Mouse (Mus musculus): ENCODE data around the gene Hpd. TPM values are rescaled to one million over a fixed set of nuclear protein-coding genes. Genes with fewer than 3 reads are reported as not detected.
A peak's percentile ranks its signal among the peaks of the same experiment; 100 is the strongest.

Gene Hpd
- total and polyA plus RNA-seq, 3 experiments = 0.20 TPM; not detected in 2

GRCm38 (mm10) chr5:123149451-123150400 lies 32.8 kb downstream of the Hpd start:
- peaks cover 57 to 80% of the 10 kb centered on the region in 2 experiments for H3K36me3 ChIP-seq (replicated peaks in 1 of 2; ENCODE audit: control insufficient read depth in 1 of 2, insufficient read depth in 1 of 2, low read length in 1 of 2)

DNA sequence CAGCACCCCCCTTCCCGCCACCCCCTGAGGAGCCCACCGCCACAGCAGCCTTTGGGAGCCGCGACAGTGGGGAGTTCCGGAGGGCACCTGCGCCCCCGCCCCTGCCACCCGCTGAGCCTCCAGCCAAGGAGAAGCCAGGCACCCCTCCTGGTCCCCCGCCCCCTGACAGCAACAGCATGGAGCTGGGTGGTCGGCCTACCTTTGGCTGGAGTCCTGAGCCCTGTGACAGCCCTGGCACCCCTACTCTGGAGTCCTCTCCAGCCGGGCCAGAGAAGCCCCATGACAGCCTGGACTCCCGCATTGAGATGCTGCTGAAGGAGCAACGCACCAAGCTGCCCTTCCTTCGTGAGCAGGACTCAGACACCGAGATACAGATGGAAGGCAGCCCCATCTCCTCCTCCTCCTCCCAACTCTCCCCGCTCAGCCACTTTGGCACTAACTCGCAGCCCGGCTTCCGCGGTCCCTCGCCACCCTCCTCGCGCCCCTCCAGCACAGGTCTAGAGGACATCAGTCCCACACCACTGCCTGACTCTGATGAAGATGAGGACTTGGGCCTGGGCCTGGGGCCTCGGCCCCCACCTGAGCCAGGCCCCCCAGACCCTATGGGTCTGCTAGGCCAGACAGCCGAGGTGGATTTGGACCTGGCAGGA lies 34.3 kb downstream of the Hpd start:
- Histone ChIP-seq H3K79me2 (replicated peaks; ENCODE audit: control insufficient read depth, extremely low read depth, insufficient read depth, poor library complexity, severe bottlenecking) (peaks cover 61% of the 10 kb centered on the region), H3K36me3 (replicated peaks in 1 of 2; ENCODE audit: control insufficient read depth in 1 of 2, insufficient read depth in 1 of 2, low read length in 1 of 2) (peaks cover 47 to 74% of the 10 kb centered on the region in 2 experiments), H3K4me3 (replicated peaks in 1 of 3; ENCODE audit: low read depth in 2 of 3, low read length in 2 of 3, poor library complexity in 1 of 3) (no peak overlapping the region), H3K4me1 (ENCODE audit: control insufficient read depth in 1 of 2, insufficient read depth in 2 of 2) (peaks cover 9 to 67% of the 10 kb centered on the region in 2 experiments), H3K9ac (ENCODE audit: insufficient read depth, low read depth) (no peak overlapping the region), H3K27ac (ENCODE audit: insufficient read depth, low read depth) (no peak overlapping the region), H3K27me3 (replicated peaks) (no peaks in the 10 kb centered on the region), H3K9me3 (replicated peaks; ENCODE audit: low read length) (no peaks in the 10 kb centered on the region), H3K4me2 (ENCODE audit: insufficient read depth, low read depth, poor library complexity, severe bottlenecking) (no peak overlapping the region)
- DNase-seq (ENCODE audit: extremely low read depth) = no peak
- in situ Hi-C loops (cut with MboI; ENCODE audit: low pct_ligation_motif_present, low pct_unique_long_range_greater_than_20kb, low sequenced_read_pairs) = no loop called here
- dilution Hi-C loops (cut with MboI; ENCODE audit: extremely low pct_ligation_motif_present, extremely low pct_unique_long_range_greater_than_20kb, low sequenced_read_pairs) = no loop called here
- TF ChIP-seq CHD1 (IDR thresholded peaks at IDR 0.05; ENCODE audit: low read depth, low read length) = no peak
- no peak for TF ChIP-seq NELFE (IDR thresholded peaks at IDR 0.05; ENCODE audit: low read depth, low read length)
- no peak for TF ChIP-seq CTCF (conservative IDR thresholded peaks at IDR 0.05 in 1 of 2, IDR thresholded peaks at IDR 0.05 in 1 of 2; ENCODE audit: low read depth in 2 of 2, low read length in 2 of 2)
- no peak for TF ChIP-seq PAX5 (IDR thresholded peaks at IDR 0.05; ENCODE audit: low read length)
- no peak for TF ChIP-seq ZMIZ1 (IDR thresholded peaks at IDR 0.05; ENCODE audit: low read depth, low read length)
- no peak for TF ChIP-seq E2F4 (IDR thresholded peaks at IDR 0.05; ENCODE audit: insufficient replicate concordance, low read depth, low read length)
- no peak for TF ChIP-seq MAX (IDR thresholded peaks at IDR 0.05; ENCODE audit: low read length)
- TF ChIP-seq HCFC1 (IDR thresholded peaks at IDR 0.05; ENCODE audit: low read depth, low read length) = no peak

More at GRCm38 (mm10) chr5:123149451-123150400, 32.8 kb downstream of the Hpd start:
- TF ChIP-seq KAT2A (IDR thresholded peaks at IDR 0.05; ENCODE audit: insufficient replicate concordance, low read length) = no peak
- TF ChIP-seq EP300 (IDR thresholded peaks at IDR 0.05; ENCODE audit: low read length) = no peak
- no peak for TF ChIP-seq TBP (conservative IDR thresholded peaks at IDR 0.05; ENCODE audit: low read depth, low read length)
- peak; percentile 25; the same call in 1 of the 2 replicates for TF ChIP-seq TCF12 (IDR thresholded peaks at IDR 0.05; ENCODE audit: low read depth, low read length)
- no peak for TF ChIP-seq MAFK (IDR thresholded peaks at IDR 0.05; ENCODE audit: insufficient replicate concordance, low read length)
- TF ChIP-seq JUN (IDR thresholded peaks at IDR 0.05; ENCODE audit: insufficient read depth, low read depth, low read length) = no peak
- no peak for TF ChIP-seq ZKSCAN1 (IDR thresholded peaks at IDR 0.05; ENCODE audit: borderline replicate concordance, low read depth, low read length)
- TF ChIP-seq MXI1 (IDR thresholded peaks at IDR 0.05; ENCODE audit: low read depth, low read length) = no peak; the same call in none of the 2 replicates
- TF ChIP-seq ELF1 (IDR thresholded peaks at IDR 0.05; ENCODE audit: low read depth, low read length) = no peak
- TF ChIP-seq ZC3H11A (IDR thresholded peaks at IDR 0.05; ENCODE audit: low read depth, low read length) = no peak
- TF ChIP-seq RAD21 (IDR thresholded peaks at IDR 0.05; ENCODE audit: low read depth, low read length) = peak; percentile 70
- TF ChIP-seq MEF2A (IDR thresholded peaks at IDR 0.05; ENCODE audit: borderline replicate concordance, low read depth, low read length) = no peak; the same call in 1 of the 2 replicates
- no peak for TF ChIP-seq JUND (conservative IDR thresholded peaks at IDR 0.05; ENCODE audit: low read depth, low read length)
- TF ChIP-seq IRF4 (IDR thresholded peaks at IDR 0.05; ENCODE audit: low read depth, low read length) = no peak; the same call in 1 of the 2 replicates
- TF ChIP-seq E2F4 (IDR thresholded peaks at IDR 0.05; ENCODE audit: insufficient replicate concordance, low read depth, low read length) = no peak
- peak; percentile 66 for TF ChIP-seq MAZ (IDR thresholded peaks at IDR 0.05; ENCODE audit: low read depth, low read length)
- TF ChIP-seq CHD1 (IDR thresholded peaks at IDR 0.05; ENCODE audit: low read depth, low read length) = peak; percentile 11; the same call in 1 of the 2 replicates
- TF ChIP-seq PAX5 (IDR thresholded peaks at IDR 0.05; ENCODE audit: low read length) = no peak
- TF ChIP-seq MYC (IDR thresholded peaks at IDR 0.05; ENCODE audit: low read depth, low read length) = no peak
- no peak for TF ChIP-seq ZMIZ1 (IDR thresholded peaks at IDR 0.05; ENCODE audit: low read depth, low read length)
- TF ChIP-seq RCOR1 (conservative IDR thresholded peaks at IDR 0.05; ENCODE audit: low read depth, low read length) = no peak
- TF ChIP-seq UBTF (IDR thresholded peaks at IDR 0.05; ENCODE audit: low read depth, low read length) = no peak
- TF ChIP-seq BHLHE40 (IDR thresholded peaks at IDR 0.05; ENCODE audit: low read depth, low read length) = no peak
- no peak for TF ChIP-seq ZNF384 (IDR thresholded peaks at IDR 0.05; ENCODE audit: low read depth, low read length)
- no peak for TF ChIP-seq ETS1 (conservative IDR thresholded peaks at IDR 0.05; ENCODE audit: low read depth, low read length)
- no peak for TF ChIP-seq USF2 (conservative IDR thresholded peaks at IDR 0.05; ENCODE audit: low read depth, low read length)
- TF ChIP-seq CTCF (conservative IDR thresholded peaks at IDR 0.05 in 1 of 2, IDR thresholded peaks at IDR 0.05 in 1 of 2; ENCODE audit: low read depth in 2 of 2, low read length in 2 of 2) = peak; percentile 78 to 90
- TF ChIP-seq NRF1 (IDR thresholded peaks at IDR 0.05; ENCODE audit: low read depth, low read length) = no peak
- TF ChIP-seq GABPA (IDR thresholded peaks at IDR 0.05; ENCODE audit: insufficient replicate concordance, low read depth, low read length) = no peak
- TF ChIP-seq NELFE (IDR thresholded peaks at IDR 0.05; ENCODE audit: low read depth, low read length) = no peak; the same call in 1 of the 2 replicates
- peak; percentile 45 for TF ChIP-seq POLR2A (IDR thresholded peaks at IDR 0.05; ENCODE audit: low read depth, low read length)
- TF ChIP-seq HCFC1 (IDR thresholded peaks at IDR 0.05; ENCODE audit: low read depth, low read length) = no peak; the same call in 1 of the 2 replicates
- TF ChIP-seq USF1 (IDR thresholded peaks at IDR 0.05; ENCODE audit: low read depth, low read length) = no peak
- TF ChIP-seq MAX (IDR thresholded peaks at IDR 0.05; ENCODE audit: low read length) = no peak
- TF ChIP-seq SMC3 (IDR thresholded peaks at IDR 0.05; ENCODE audit: low read depth, low read length) = peak; percentile 86
- no peak; the same call in 1 of the 2 replicates for TF ChIP-seq SIN3A (IDR thresholded peaks at IDR 0.05; ENCODE audit: low read length)
- no peak for TF ChIP-seq POLR2AphosphoS2 (IDR thresholded peaks at IDR 0.05; ENCODE audit: low read depth, low read length)
- peak; percentile 33; the same call in 1 of the 2 replicates for TF ChIP-seq CHD2 (IDR thresholded peaks at IDR 0.05; ENCODE audit: low read length)
- DNase-seq (ENCODE audit: extremely low read depth) = peak; percentile 84
- Histone ChIP-seq H3K27me3 (replicated peaks) (no peaks in the 10 kb centered on the region), H3K79me2 (replicated peaks; ENCODE audit: control insufficient read depth, extremely low read depth, insufficient read depth, poor library complexity, severe bottlenecking) (peaks cover 46% of the 10 kb centered on the region), H3K4me1 (ENCODE audit: control insufficient read depth in 1 of 2, insufficient read depth in 2 of 2) (peaks cover 9 to 64% of the 10 kb centered on the region in 2 experiments), H3K27ac (ENCODE audit: insufficient read depth, low read depth) (peak overlapping the region; percentile 75), H3K9ac (ENCODE audit: insufficient read depth, low read depth) (peak overlapping the region; percentile 8; the same call in 1 of the 2 replicates), H3K9me3 (replicated peaks; ENCODE audit: low read length) (no peaks in the 10 kb centered on the region), H3K4me3 (replicated peaks in 1 of 3; ENCODE audit: low read depth in 2 of 3, low read length in 2 of 3, poor library complexity in 1 of 3) (peak overlapping the region; percentile 58 to 72 (median 60)), H3K4me2 (ENCODE audit: insufficient read depth, low read depth, poor library complexity, severe bottlenecking) (peak overlapping the region; percentile 54)
- dilution Hi-C loops (cut with MboI; ENCODE audit: extremely low pct_ligation_motif_present, extremely low pct_unique_long_range_greater_than_20kb, low sequenced_read_pairs) = no loop called here
- in situ Hi-C loops (cut with MboI; ENCODE audit: low pct_ligation_motif_present, low pct_unique_long_range_greater_than_20kb, low sequenced_read_pairs) = no loop called here

Measured in CH12.LX (cell line).